Mouse (Mus musculus) thymus, adult 2 months (tissue): ENCODE measurements around the gene Ssc4d.

ENCODE experiments used
- CTCF ChIP-seq: fragments of 200-500 bp; IDR thresholded peaks from 2 replicates; pipeline ENCODE4 v1.5.1; 2012; ENCODE audit warnings: mild to moderate bottlenecking, control low read depth, low read length, moderate library complexity, borderline replicate concordance; ENCODE audit not compliant: control insufficient read depth, poor library complexity, insufficient read depth; ENCODE audit errors: extremely low read depth
- POLR2A ChIP-seq: fragments of 200-500 bp; IDR thresholded peaks from 2 replicates; pipeline ENCODE4 v1.6.1; 2012; ENCODE audit warnings: mild to moderate bottlenecking, low read length, control low read depth, moderate library complexity; ENCODE audit not compliant: control insufficient read depth, poor library complexity, insufficient read depth; ENCODE audit errors: extremely low read depth

DNA sequence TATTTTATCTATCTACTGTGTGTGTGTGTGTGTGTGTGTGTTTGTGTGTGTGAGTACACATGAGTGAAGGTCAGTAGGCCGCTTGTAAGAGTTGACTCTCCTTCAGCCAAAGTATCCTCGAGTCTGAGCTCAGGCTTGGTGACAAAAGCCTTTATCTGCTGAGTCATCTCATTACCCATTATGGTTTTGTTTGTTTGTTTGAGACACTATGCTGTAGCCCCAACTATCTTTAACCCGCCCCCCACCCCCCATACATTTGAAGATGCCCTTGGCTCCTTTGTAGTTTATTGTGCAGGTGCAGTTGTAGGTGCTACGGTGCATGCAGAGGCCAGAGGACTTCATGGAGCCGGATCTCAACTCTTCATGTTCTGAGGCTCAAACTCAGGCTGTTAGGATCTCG lies 26.9 kb upstream of the Ssc4d start:
- TF ChIP-seq CTCF (no peak), POLR2A (no peak)
